Mouse (Mus musculus) MEL (cell line): ENCODE results near the gene Gpx4. TPM values are rescaled to one million over a fixed set of nuclear protein-coding genes. Genes with fewer than 3 reads are reported as not detected.

ENCODE experiments used
- DNase-seq: peaks from one replicate; pipeline ENCODE4 v3.0.0; 2011; ENCODE audit warnings: low read depth, low spot score
- H3K27ac ChIP-seq: 2 replicates; pipeline ENCODE4 v1.5.1; 2012; ENCODE audit warnings: low read depth, mild to moderate bottlenecking, control low read depth, low read length, moderate library complexity; ENCODE audit not compliant: control insufficient read depth
- H3K27me3 ChIP-seq, 2 experiments: fragments of 150-350 bp in 1 of 2; sonication (generic) in 1 of 2; 2 replicates each; pipeline ENCODE4 v1.6.1; 2012; ENCODE audit warnings: low read length in 2 of 2, mild to moderate bottlenecking in 2 of 2, improper control_type of control experiment in 1 of 2, moderate library complexity in 1 of 2; ENCODE audit not compliant: insufficient read depth in 2 of 2, control insufficient read depth in 1 of 2
- H3K36me3 ChIP-seq, 2 experiments: 2 replicates each; pipeline ENCODE4 v1.6.1; 2012 to 2014; ENCODE audit warnings: low read length in 2 of 2, improper control_type of control experiment in 1 of 2, inconsistent platforms in 1 of 2, mild to moderate bottlenecking in 1 of 2; ENCODE audit not compliant: insufficient read depth in 2 of 2, control insufficient read depth in 1 of 2
- H3K4me1 ChIP-seq, 2 experiments: fragments of 150-350 bp in 1 of 2; sonication (generic) in 1 of 2; 2 replicates each; pipeline ENCODE4 v1.6.1; 2012; ENCODE audit warnings: low read length in 2 of 2, improper control_type of control experiment in 1 of 2, mild to moderate bottlenecking in 1 of 2; ENCODE audit not compliant: insufficient read depth in 2 of 2, control insufficient read depth in 1 of 2
- H3K4me3 ChIP-seq, 2 experiments: fragments of 150-350 bp in 1 of 2; sonication (generic) in 1 of 2; 2 replicates each; pipeline ENCODE4 v1.5.1; 2012; ENCODE audit warnings: low read depth in 2 of 2, low read length in 2 of 2, mild to moderate bottlenecking in 2 of 2, moderate library complexity in 2 of 2, control low read depth in 1 of 2, improper control_type of control experiment in 1 of 2; ENCODE audit not compliant: control insufficient read depth in 1 of 2, insufficient read depth in 1 of 2
- H3K79me2 ChIP-seq: 2 replicates; pipeline ENCODE4 v1.6.1; 2012; ENCODE audit warnings: mild to moderate bottlenecking, low read length, moderate library complexity; ENCODE audit not compliant: control insufficient read depth, poor library complexity, insufficient read depth
- H3K9ac ChIP-seq: 2 replicates; pipeline ENCODE4 v1.6.1; 2012; ENCODE audit warnings: low read depth, mild to moderate bottlenecking, control low read depth, low read length, moderate library complexity; ENCODE audit not compliant: control insufficient read depth, poor library complexity, severe bottlenecking
- H3K9me3 ChIP-seq: fragments of 150-350 bp; sonication (generic); replicated peaks from 2 replicates; pipeline ENCODE4 v1.6.1; 2012; ENCODE audit warnings: mild to moderate bottlenecking, low read length, improper control_type of control experiment, moderate library complexity; ENCODE audit not compliant: insufficient read depth
- BHLHE40 ChIP-seq: IDR thresholded peaks from 2 replicates; pipeline ENCODE4 v1.6.1; 2012; ENCODE audit warnings: low read depth, mild to moderate bottlenecking, inconsistent platforms, low read length, improper control_type of control experiment, borderline replicate concordance
- CHD2 ChIP-seq: IDR thresholded peaks from 2 replicates; pipeline ENCODE4 v1.6.1; 2011; ENCODE audit warnings: low read length, improper control_type of control experiment
- E2F4 ChIP-seq: IDR thresholded peaks from 2 replicates; pipeline ENCODE4 v1.6.1; 2011; ENCODE audit warnings: low read depth, low read length, improper control_type of control experiment, borderline replicate concordance
- EP300 ChIP-seq, 2 experiments: IDR thresholded peaks; 2 replicates each; pipeline ENCODE4 v1.6.1; 2011; ENCODE audit warnings: improper control_type of control experiment in 2 of 2, low read length in 2 of 2, low read depth in 1 of 2, mild to moderate bottlenecking in 1 of 2
- GABPA ChIP-seq: IDR thresholded peaks from 2 replicates; pipeline ENCODE4 v1.6.1; 2012; ENCODE audit warnings: low read depth, mild to moderate bottlenecking, inconsistent platforms, low read length, improper control_type of control experiment, moderate library complexity
- GATA1 ChIP-seq: IDR thresholded peaks from 2 replicates; pipeline ENCODE4 v1.6.1; 2011; ENCODE audit warnings: low read depth, low read length, improper control_type of control experiment
- HCFC1 ChIP-seq: IDR thresholded peaks from 2 replicates; pipeline ENCODE4 v1.6.1; 2012; ENCODE audit warnings: low read depth, mild to moderate bottlenecking, inconsistent platforms, low read length, improper control_type of control experiment, moderate library complexity
- JUND ChIP-seq: IDR thresholded peaks from 2 replicates; pipeline ENCODE4 v1.6.1; 2011; ENCODE audit warnings: low read depth, mild to moderate bottlenecking, improper control_type of control experiment, low read length
- MAFK ChIP-seq: IDR thresholded peaks from 2 replicates; pipeline ENCODE4 v1.6.1; 2011; ENCODE audit warnings: low read depth, mild to moderate bottlenecking, low read length, improper control_type of control experiment, borderline replicate concordance
- MAX ChIP-seq: IDR thresholded peaks from 2 replicates; pipeline ENCODE4 v1.6.1; 2011; ENCODE audit warnings: low read length, improper control_type of control experiment
- MEF2A ChIP-seq: IDR thresholded peaks from 2 replicates; pipeline ENCODE4 v1.6.1; 2014; ENCODE audit warnings: low read depth, mild to moderate bottlenecking, inconsistent platforms, low read length, improper control_type of control experiment; ENCODE audit not compliant: poor library complexity, insufficient replicate concordance, severe bottlenecking; ENCODE audit errors: extremely low read depth
- MXI1 ChIP-seq: IDR thresholded peaks from 2 replicates; pipeline ENCODE4 v1.6.1; 2011; ENCODE audit warnings: mild to moderate bottlenecking, low read depth, low read length, improper control_type of control experiment
- MYB ChIP-seq: IDR thresholded peaks from 2 replicates; pipeline ENCODE4 v1.6.1; 2011; ENCODE audit warnings: mild to moderate bottlenecking, low read depth, low read length, improper control_type of control experiment
- MYC ChIP-seq: IDR thresholded peaks from 2 replicates; pipeline ENCODE4 v1.6.1; 2011; ENCODE audit warnings: low read depth, mild to moderate bottlenecking, low read length, improper control_type of control experiment, moderate library complexity
- NELFE ChIP-seq: IDR thresholded peaks from 2 replicates; pipeline ENCODE4 v1.6.1; 2011; ENCODE audit warnings: low read depth, low read length, improper control_type of control experiment
- POLR2A ChIP-seq, 2 experiments: IDR thresholded peaks; 2 replicates each; pipeline ENCODE4 v1.6.1; 2011 to 2012; ENCODE audit warnings: low read length in 2 of 2, mild to moderate bottlenecking in 2 of 2, control low read depth in 1 of 2, improper control_type of control experiment in 1 of 2, low read depth in 1 of 2, moderate library complexity in 1 of 2; ENCODE audit not compliant: control insufficient read depth in 1 of 2, insufficient read depth in 1 of 2, poor library complexity in 1 of 2
- POLR2AphosphoS2 ChIP-seq: IDR thresholded peaks from 2 replicates; pipeline ENCODE4 v1.6.1; 2011; ENCODE audit warnings: low read length, improper control_type of control experiment
- POLR2AphosphoS5 ChIP-seq: IDR thresholded peaks from 2 replicates; pipeline ENCODE4 v1.6.1; 2012; ENCODE audit warnings: low read depth, borderline replicate concordance, mild to moderate bottlenecking, inconsistent platforms, low read length, moderate library complexity, mixed read lengths
- RAD21 ChIP-seq: IDR thresholded peaks from 2 replicates; pipeline ENCODE4 v1.6.1; 2011; ENCODE audit warnings: mild to moderate bottlenecking, low read depth, low read length, improper control_type of control experiment
- RCOR1 ChIP-seq: IDR thresholded peaks from 2 replicates; pipeline ENCODE4 v1.6.1; 2012; ENCODE audit warnings: low read depth, mild to moderate bottlenecking, inconsistent platforms, low read length, improper control_type of control experiment
- SIN3A ChIP-seq: IDR thresholded peaks from 2 replicates; pipeline ENCODE4 v1.6.1; 2012; ENCODE audit warnings: low read length, improper control_type of control experiment, inconsistent platforms
- TAL1 ChIP-seq: IDR thresholded peaks from 2 replicates; pipeline ENCODE4 v1.6.1; 2012; ENCODE audit warnings: mild to moderate bottlenecking, inconsistent platforms, low read length, moderate library complexity, mixed read lengths
- TBP ChIP-seq: IDR thresholded peaks from 2 replicates; pipeline ENCODE4 v1.8.0; 2011; ENCODE audit warnings: low read depth, low read length, improper control_type of control experiment
- USF1 ChIP-seq: IDR thresholded peaks from 2 replicates; pipeline ENCODE4 v1.6.1; 2014; ENCODE audit warnings: low read depth, mild to moderate bottlenecking, inconsistent platforms, low read length, improper control_type of control experiment, moderate library complexity
- USF2 ChIP-seq, 2 experiments: IDR thresholded peaks; 2 replicates each; pipeline ENCODE4 v1.6.1; 2011 to 2012; ENCODE audit warnings: improper control_type of control experiment in 2 of 2, low read length in 2 of 2, borderline replicate concordance in 1 of 2, inconsistent platforms in 1 of 2, low read depth in 1 of 2, mild to moderate bottlenecking in 1 of 2; ENCODE audit not compliant: insufficient read depth in 1 of 2
- ZC3H11A ChIP-seq: IDR thresholded peaks from 2 replicates; pipeline ENCODE4 v1.6.1; 2012; ENCODE audit warnings: low read depth, mild to moderate bottlenecking, inconsistent platforms, low read length, improper control_type of control experiment
- ZKSCAN1 ChIP-seq: IDR thresholded peaks from 2 replicates; pipeline ENCODE4 v1.6.1; 2012; ENCODE audit warnings: low read depth, mild to moderate bottlenecking, inconsistent platforms, low read length, improper control_type of control experiment, moderate library complexity
- ZMIZ1 ChIP-seq: IDR thresholded peaks from 2 replicates; pipeline ENCODE4 v1.6.1; 2012; ENCODE audit warnings: low read depth, mild to moderate bottlenecking, inconsistent platforms, low read length, improper control_type of control experiment, moderate library complexity
- ZNF384 ChIP-seq: IDR thresholded peaks from 2 replicates; pipeline ENCODE4 v1.6.1; 2012; ENCODE audit warnings: low read depth, mild to moderate bottlenecking, inconsistent platforms, low read length, improper control_type of control experiment
- polyA plus RNA-seq, 2 experiments: library from polyadenylated mRNA; stranded (reverse) in 1 of 2; unstranded in 1 of 2; fragments of >175 nt in 1 of 2; fragments of >200 nt in 1 of 2; gene quantifications; 2 replicates each; pipeline versions ENCODE4 v1.2.1 to v1.2.4; 2012; ENCODE audit warnings: low replicate concordance in 2 of 2, low read depth in 1 of 2; ENCODE audit not compliant: insufficient read length in 2 of 2, insufficient read depth in 1 of 2, missing spikeins in 1 of 2
- total RNA-seq: library from RNA; depleted of rRNA; stranded (reverse); fragments of 300-350 nt; gene quantifications from 2 replicates; pipeline ENCODE4 v1.2.3, GENCODE M21; 2012

Gene Gpx4
- total and polyA plus RNA-seq, 3 experiments = 508 to 536 TPM; not detected in 1

DNA sequence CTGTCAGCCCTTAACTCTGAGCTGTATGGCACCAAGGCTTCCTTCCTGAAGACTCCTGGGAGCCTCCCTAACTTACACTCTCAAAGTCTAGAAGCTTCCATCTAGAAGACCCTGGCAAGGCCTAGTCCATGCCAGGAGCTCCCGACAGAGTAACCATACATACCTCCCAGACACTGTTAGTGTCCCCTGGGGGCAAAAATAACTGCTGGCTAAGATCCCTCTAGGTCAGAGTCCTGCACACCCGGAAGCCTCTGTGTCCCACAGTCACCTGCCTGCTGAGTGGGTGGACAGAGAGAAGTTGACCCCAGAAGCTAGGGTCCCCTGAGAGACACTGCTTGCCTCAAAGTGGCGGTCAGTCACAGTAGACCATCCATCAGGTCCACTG, 24.5 kb downstream of the Gpx4 start:
- Histone ChIP-seq H3K4me3 (no peak overlapping the region), H3K9ac (peak overlapping the region; percentile 47), H3K27me3 (no peaks in the 10 kb centered on the region), H3K4me1 (peaks cover 0 to 24% of the 10 kb centered on the region in 2 experiments; a peak in 2 of 4 replicates), H3K79me2 (no peaks in the 10 kb centered on the region; the same call in 1 of the 2 replicates), H3K36me3 (peaks cover 0 to 20% of the 10 kb centered on the region in 2 experiments; a peak in 3 of 4 replicates), H3K9me3 (no peaks in the 10 kb centered on the region), H3K27ac (peak overlapping the region; percentile 81)
- no peak for TF ChIP-seq EP300 (IDR thresholded peaks at IDR 0.05; ENCODE audit: low read depth in 1 of 2, low read length in 2 of 2)
- TF ChIP-seq GATA1 = no peak
- TF ChIP-seq MXI1 = no peak
- TF ChIP-seq NELFE = no peak
- no peak for TF ChIP-seq MYC
- no peak for TF ChIP-seq ZKSCAN1
- TF ChIP-seq TBP = no peak
- TF ChIP-seq CHD2 = no peak
- TF ChIP-seq TAL1 = no peak
- no peak for TF ChIP-seq MYB
- no peak for TF ChIP-seq ZMIZ1
- no peak for TF ChIP-seq BHLHE40
- TF ChIP-seq ZNF384 = no peak
- no peak for TF ChIP-seq USF2 (IDR thresholded peaks at IDR 0.05; ENCODE audit: borderline replicate concordance in 1 of 2, insufficient read depth in 1 of 2, low read depth in 1 of 2, low read length in 2 of 2)
- TF ChIP-seq HCFC1 = no peak
- TF ChIP-seq POLR2A (IDR thresholded peaks at IDR 0.05; ENCODE audit: control insufficient read depth in 1 of 2, insufficient read depth in 1 of 2, low read depth in 1 of 2, low read length in 2 of 2, poor library complexity in 1 of 2) = no peak
- TF ChIP-seq JUND = no peak
- no peak for TF ChIP-seq SIN3A
- no peak for TF ChIP-seq ZC3H11A
- no peak for TF ChIP-seq GABPA
- DNase-seq = no peak

DNA sequence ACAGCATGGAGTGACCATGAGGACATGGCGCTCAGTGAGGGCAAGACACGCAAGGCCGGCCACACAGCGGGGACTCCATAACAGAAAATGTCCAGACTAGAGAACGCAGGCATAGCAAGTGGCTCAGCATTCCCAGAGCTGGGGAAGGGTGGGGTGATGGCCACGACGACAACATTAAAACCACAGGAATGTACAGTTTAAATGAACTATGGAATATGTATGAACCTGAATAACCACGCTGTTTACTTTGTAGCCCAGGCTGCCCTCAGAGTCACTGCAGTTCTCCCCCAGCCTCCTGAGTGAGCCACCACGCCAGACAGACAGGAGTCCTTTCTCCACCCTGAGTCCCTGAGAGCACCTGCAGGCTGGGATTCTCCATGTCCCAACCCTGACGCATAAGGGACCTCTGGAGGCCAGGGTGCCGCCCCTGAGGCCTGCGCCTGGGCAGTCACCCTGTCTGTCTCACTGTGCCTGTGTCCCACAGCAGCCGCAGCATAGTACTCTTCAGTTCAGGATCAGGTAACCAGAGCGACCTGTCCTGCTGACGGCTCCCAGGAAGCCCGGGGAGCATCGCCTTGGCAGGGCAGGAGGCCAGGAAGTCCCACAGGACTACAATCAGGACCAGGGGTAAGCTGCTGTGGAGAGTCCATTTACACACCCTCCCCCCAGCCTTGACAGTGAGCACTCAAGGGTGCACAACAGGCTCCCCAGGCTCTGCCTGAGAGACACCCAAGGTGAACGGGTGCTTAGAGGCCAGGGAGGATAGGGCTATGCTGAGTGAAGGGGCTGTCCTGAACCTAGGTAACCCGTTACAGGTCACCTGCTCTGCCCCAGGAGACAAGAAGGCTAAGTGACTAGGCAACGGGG, 25.9 kb downstream of the Gpx4 start:
- Histone ChIP-seq H3K4me3 (no peak overlapping the region), H3K9ac (no peak overlapping the region)

More for the DNA sequence above, 25.9 kb downstream of the Gpx4 start:
- DNase-seq = no peak
- no peak for TF ChIP-seq MEF2A
- no peak for TF ChIP-seq E2F4
- no peak for TF ChIP-seq USF2 (IDR thresholded peaks at IDR 0.05; ENCODE audit: borderline replicate concordance in 1 of 2, insufficient read depth in 1 of 2, low read depth in 1 of 2, low read length in 2 of 2)
- TF ChIP-seq MAFK = no peak
- no peak for TF ChIP-seq POLR2AphosphoS5
- TF ChIP-seq EP300 (IDR thresholded peaks at IDR 0.05; ENCODE audit: low read depth in 1 of 2, low read length in 2 of 2) = no peak
- no peak for TF ChIP-seq USF1
- TF ChIP-seq RCOR1 = no peak
- no peak for TF ChIP-seq ZNF384
- TF ChIP-seq ZC3H11A = no peak
- no peak for TF ChIP-seq MAX
- TF ChIP-seq POLR2AphosphoS2 = no peak
- no peak for TF ChIP-seq RAD21
- no peak for TF ChIP-seq MYC
- TF ChIP-seq, all 39 proteins: peak for 0
- Histone ChIP-seq H3K4me1 (peaks cover 0 to 24% of the 10 kb centered on the region in 2 experiments; a peak in 2 of 4 replicates), H3K27me3 (no peaks in the 10 kb centered on the region), H3K9me3 (no peaks in the 10 kb centered on the region), H3K36me3 (peaks cover 0 to 20% of the 10 kb centered on the region in 2 experiments; a peak in 2 of 4 replicates), H3K27ac (no peak overlapping the region), H3K79me2 (no peaks in the 10 kb centered on the region; the same call in 1 of the 2 replicates)
